Mouse (Mus musculus) brain, embryonic 14.5 days (tissue): Measurements from ENCODE around the gene Mex3a.

Source experiments
- CTCF ChIP-seq: fragments of 200-500 bp; IDR thresholded peaks from 2 replicates; pipeline ENCODE4 v1.5.1; 2012; ENCODE audit warnings: inconsistent platforms, mild to moderate bottlenecking, moderate library complexity, borderline replicate concordance; ENCODE audit not compliant: insufficient read depth, insufficient read length; ENCODE audit errors: extremely low read depth
- POLR2A ChIP-seq: fragments of 200-500 bp; IDR thresholded peaks from 2 replicates; pipeline ENCODE4 v1.6.1; 2012; ENCODE audit warnings: mild to moderate bottlenecking, inconsistent platforms, borderline replicate concordance; ENCODE audit not compliant: poor library complexity, insufficient read depth, insufficient read length, severe bottlenecking; ENCODE audit errors: extremely low read depth

DNA sequence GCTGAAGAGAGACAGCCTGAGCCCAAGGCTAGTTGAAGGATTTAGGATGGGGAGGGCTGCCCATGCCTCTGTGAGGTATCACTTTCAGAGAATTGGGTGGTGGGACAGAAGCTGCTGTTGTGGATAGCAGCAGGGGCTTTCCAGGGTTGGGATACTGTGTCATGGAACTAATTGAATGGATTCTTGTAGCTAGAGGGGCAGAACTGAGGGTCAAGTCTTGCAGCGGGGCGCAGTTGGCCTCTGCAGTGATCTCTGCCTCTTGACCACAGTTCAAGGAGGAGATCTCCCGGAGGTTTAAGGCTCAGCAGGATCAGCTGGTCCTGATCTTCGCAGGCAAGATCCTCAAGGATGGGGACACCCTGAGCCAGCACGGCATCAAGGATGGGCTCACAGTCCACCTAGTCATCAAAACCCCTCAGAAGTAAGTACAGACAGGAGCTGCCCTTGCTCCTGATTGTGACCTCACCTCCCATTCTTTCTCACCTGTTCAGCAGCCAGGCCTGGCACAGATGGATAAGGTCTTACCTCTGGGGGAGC, 22.9 kb downstream of the Mex3a start:
- TF ChIP-seq POLR2A (no peak), CTCF (no peak)
